ENCODE assay signal across 11 mouse cellular contexts in the genomic region with DNA sequence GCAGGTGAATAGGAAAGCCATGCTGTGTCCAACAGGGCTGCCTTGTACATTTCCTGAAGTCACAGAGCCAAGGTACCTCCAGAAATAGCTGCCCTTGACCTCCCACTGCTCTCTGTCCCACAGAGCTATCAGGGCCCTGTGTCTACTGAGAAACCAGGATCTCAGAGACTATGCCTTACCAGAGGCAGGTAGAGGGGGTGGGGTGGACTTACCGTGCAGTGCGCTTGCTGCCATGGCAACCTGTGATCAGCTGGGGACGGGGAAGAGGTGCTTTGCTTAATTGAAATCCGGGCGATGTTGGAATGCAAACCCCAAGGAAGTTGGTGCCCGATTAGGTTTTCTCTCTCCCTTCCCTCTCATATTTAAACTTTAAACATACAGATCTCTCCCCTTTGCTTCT.
A peak's percentile ranks its signal among the peaks of the same experiment; 100 is the strongest.
DNase-seq lines count a peak whose midpoint lies in the region; ATAC-seq lines count a peak whose summit lies in the region.
"Had no signal": no experiment of that assay in that cellular context is flagged by ENCODE, and none has a peak within 500 bp of the region (broad histone marks: within the 10 kb centered on the region; RNA-seq: fewer than 3 reads in every experiment).

No protein-coding gene starts in this region.

- H3K4me3 ChIP-seq in lung, embryonic 16.5 days (ENCODE audit: low read length): no peak overlapping the region
- no peak overlapping the region for H3K4me3 ChIP-seq in forebrain, embryonic 12.5 days (replicated peaks)
- no peak overlapping the region for H3K4me3 ChIP-seq in hindbrain, embryonic 15.5 days
- H3K4me3 ChIP-seq in heart, embryonic 10.5 days: no peak overlapping the region
- H3K4me3 ChIP-seq: left cerebral cortex, adult 2 months had no signal

- DNase-seq in lung, postnatal 36 days: no peak
- DNase-seq in right cerebral cortex, postnatal 4 days: peak; percentile 19
- no peak for DNase-seq in heart, adult 18-20 months
- no peak for DNase-seq in heart, embryonic 10.5 days (ENCODE audit: low spot score)
- DNase-seq: adrenal gland, postnatal 36 days; lung, adult 2 months had no signal

- no peak overlapping the region for H3K27ac ChIP-seq in lung, embryonic 16.5 days (ENCODE audit: low read length)
- H3K27ac ChIP-seq in forebrain, embryonic 12.5 days: no peak overlapping the region
- H3K27ac ChIP-seq in hindbrain, embryonic 15.5 days (replicated peaks): peak overlapping the region; percentile 69
- no peak overlapping the region for H3K27ac ChIP-seq in heart, embryonic 10.5 days
- H3K27ac ChIP-seq: left cerebral cortex, adult 2 months had no signal

- H3K27me3 ChIP-seq in lung, embryonic 16.5 days (ENCODE audit: control insufficient read depth, insufficient read depth, low read depth, low read length): no peaks in the 10 kb centered on the region
- H3K27me3 ChIP-seq in forebrain, embryonic 12.5 days: no peaks in the 10 kb centered on the region
- H3K27me3 ChIP-seq in hindbrain, embryonic 15.5 days: no peaks in the 10 kb centered on the region
- H3K27me3 ChIP-seq in heart, embryonic 10.5 days (ENCODE audit: insufficient read depth, poor library complexity, severe bottlenecking): no peaks in the 10 kb centered on the region

- no peak overlapping the region for H3K4me2 ChIP-seq in lung, embryonic 16.5 days (ENCODE audit: low read depth, low read length)
- peak overlapping the region; percentile 2; the same call in 1 of the 2 replicates for H3K4me2 ChIP-seq in forebrain, embryonic 12.5 days
- no peak overlapping the region for H3K4me2 ChIP-seq in hindbrain, embryonic 15.5 days

- ATAC-seq in lung, embryonic 16.5 days (ENCODE audit: low read depth): 0 out of 2 replicates have a peak, but pooled peaks have one; percentile 51
- ATAC-seq in forebrain, embryonic 12.5 days (ENCODE audit: low FRiP score): peak; percentile 69; the same call in 1 of the 2 replicates
- ATAC-seq in hindbrain, embryonic 15.5 days (ENCODE audit: low FRiP score, low read depth): peak; percentile 84; the same call in 1 of the 2 replicates
- ATAC-seq: intestine, postnatal 0 days had no signal

- WGBS in lung, embryonic 16.5 days: 34% methylated on average over 6 of the region's 6 CpGs
- 23% methylated on average over 6 of the region's 6 CpGs for WGBS in forebrain, embryonic 12.5 days
- WGBS in hindbrain, embryonic 15.5 days: 27% methylated on average over 6 of the region's 6 CpGs
- 45% methylated on average over 6 of the region's 6 CpGs for WGBS in heart, embryonic 10.5 days

- H3K9ac ChIP-seq in lung, embryonic 16.5 days (ENCODE audit: low read length): no peak overlapping the region
- no peak overlapping the region for H3K9ac ChIP-seq in forebrain, embryonic 12.5 days
- H3K9ac ChIP-seq in hindbrain, embryonic 15.5 days: no peak overlapping the region

- no peaks in the 10 kb centered on the region for H3K36me3 ChIP-seq in lung, embryonic 16.5 days (ENCODE audit: control insufficient read depth, insufficient read depth, low read length)
- no peaks in the 10 kb centered on the region for H3K36me3 ChIP-seq in forebrain, embryonic 12.5 days (replicated peaks)
- H3K36me3 ChIP-seq in hindbrain, embryonic 15.5 days: no peaks in the 10 kb centered on the region
- H3K36me3 ChIP-seq in heart, embryonic 10.5 days: no peaks in the 10 kb centered on the region

- no peaks in the 10 kb centered on the region for H3K4me1 ChIP-seq in lung, embryonic 16.5 days (replicated peaks; ENCODE audit: control insufficient read depth, insufficient read depth, low read length)
- H3K4me1 ChIP-seq in forebrain, embryonic 12.5 days: peaks cover 52% of the 10 kb centered on the region
- H3K4me1 ChIP-seq in hindbrain, embryonic 15.5 days (replicated peaks): peaks cover 59% of the 10 kb centered on the region
- peaks cover 25% of the 10 kb centered on the region for H3K4me1 ChIP-seq in heart, embryonic 10.5 days

- H3K9me3 ChIP-seq in lung, embryonic 16.5 days (ENCODE audit: control insufficient read depth, low read length): no peaks in the 10 kb centered on the region
- H3K9me3 ChIP-seq in forebrain, embryonic 12.5 days: no peaks in the 10 kb centered on the region
- no peaks in the 10 kb centered on the region for H3K9me3 ChIP-seq in hindbrain, embryonic 15.5 days
- no peaks in the 10 kb centered on the region for H3K9me3 ChIP-seq in heart, embryonic 10.5 days
